Mouse (Mus musculus) T-helper 2 cell (primary cell): ENCODE data around the gene Prr5l.

Source experiments
- in situ Hi-C: fragments of 300-600 bp; cut with MboI, MseI; formaldehyde crosslinking; loops from one replicate; pipeline ENCODE4 v1.15.1; 2025; ENCODE audit warnings: high pct_unique_total_duplicates

Prr5l gene

DNA sequence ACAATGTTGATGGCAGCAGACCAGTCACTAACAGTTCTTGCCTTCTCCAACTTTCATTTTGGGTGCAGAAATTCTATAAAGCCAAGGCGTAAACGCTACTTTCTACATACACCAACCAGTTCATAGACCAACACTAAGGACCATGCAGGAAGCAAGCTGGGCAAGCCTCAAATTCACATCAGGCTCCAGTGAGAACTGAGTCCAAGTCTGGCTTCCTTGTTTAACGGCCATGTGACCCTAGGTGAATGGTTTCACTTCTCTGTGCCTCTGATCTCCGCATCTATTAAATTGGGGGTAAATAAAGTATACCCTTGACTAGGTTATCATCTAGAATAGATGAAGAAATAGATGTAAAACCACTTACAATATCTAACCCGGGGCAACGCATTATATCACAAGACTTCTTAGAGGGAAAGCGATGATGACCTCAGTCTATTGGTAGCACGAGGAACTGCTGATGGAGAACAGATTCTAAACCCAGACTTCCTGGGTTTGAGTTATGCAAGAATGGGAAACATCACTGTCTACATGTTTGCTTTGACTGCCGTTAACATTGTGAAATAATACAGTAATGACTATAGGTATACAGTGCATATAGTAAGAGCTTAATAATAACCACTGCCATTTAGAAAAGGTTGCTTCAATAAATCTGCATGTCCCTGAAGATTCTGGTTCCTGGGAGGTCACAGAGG, 1.2 kb downstream of the Prr5l start:
- in situ Hi-C loops, result no loop called here

DNA sequence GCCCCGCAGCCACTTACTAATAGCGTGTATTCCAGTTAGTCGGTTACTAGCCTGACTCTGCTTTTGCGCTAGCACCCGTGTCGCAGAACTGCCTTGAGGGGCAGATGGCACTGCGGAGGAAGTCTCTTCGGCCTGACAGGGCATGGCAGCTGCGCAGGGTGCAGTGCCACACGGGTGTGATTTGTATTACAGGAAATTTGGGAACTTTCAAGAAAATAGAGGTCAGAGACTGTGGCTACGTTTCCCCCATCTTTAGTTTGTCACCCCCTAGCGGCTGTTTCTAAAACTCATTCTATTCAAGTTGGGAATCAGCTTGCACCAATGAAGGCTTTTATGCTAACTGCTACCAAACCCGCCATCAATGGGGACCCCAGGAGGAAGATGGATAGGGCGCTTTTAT, 11.6 kb downstream of the Prr5l start:
- in situ Hi-C loops, result no loop called here

DNA sequence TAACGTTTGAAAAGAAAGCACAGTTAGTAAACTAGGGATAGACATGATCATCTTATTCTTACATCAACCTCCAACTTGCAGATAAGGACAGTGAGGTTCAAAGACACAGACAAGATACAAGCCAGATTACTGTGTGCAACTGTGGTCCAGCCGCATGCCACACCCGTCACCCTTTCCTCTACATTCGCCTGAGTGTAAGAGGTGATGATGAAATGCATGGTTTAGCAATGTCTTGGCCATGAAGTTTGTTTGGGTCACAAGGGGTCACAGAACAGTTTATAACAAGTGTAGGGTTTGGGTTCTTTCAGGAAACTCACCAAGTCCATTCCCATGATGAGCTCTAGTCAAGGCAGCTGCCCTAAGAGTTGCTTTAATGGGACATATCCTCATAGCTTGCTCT, 14.1 kb downstream of the Prr5l start:
- in situ Hi-C loops, result no loop called here

DNA sequence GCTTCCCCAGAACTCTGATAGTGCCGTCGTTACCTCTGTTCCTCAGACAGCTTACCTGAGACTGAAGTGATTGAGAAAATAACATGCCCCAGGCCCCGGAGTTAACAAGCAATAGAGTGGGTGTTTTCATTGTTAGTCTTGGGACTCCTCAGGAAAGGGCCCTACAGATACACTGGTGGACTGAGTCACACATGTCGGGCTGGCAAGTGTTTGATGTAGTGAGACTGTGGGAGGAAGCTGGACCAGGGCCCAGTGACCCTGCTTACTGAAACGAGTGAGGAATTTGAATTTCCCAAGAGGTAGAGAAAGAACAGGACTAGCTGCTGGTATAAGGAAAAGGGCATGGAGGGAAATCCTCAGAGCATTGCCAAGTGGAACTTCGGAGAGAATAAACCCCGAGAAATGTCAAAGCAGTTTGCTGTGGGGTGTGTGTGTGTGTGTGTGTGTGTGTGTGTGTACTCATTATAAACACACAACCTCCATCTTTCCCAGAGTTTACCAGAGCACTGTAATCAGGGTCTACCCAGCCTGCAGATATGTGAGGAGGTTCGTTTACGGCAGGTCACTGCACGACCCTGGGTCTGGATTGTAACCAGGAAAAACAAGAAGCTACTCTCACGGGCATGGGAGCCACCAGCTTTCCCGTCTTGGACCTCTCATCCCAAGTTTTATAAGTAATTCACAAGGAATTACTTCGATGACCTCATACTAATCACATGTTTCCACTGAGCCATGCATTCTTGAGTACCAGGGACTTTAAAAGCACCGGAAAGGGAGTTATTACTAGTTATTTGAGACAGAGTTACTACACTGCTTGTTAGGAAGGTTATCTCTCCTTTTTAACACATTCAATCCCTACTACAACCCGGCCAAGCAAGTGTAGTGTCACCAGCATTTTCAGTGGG, 20.4 kb downstream of the Prr5l start:
- in situ Hi-C loops, result no loop called here

DNA sequence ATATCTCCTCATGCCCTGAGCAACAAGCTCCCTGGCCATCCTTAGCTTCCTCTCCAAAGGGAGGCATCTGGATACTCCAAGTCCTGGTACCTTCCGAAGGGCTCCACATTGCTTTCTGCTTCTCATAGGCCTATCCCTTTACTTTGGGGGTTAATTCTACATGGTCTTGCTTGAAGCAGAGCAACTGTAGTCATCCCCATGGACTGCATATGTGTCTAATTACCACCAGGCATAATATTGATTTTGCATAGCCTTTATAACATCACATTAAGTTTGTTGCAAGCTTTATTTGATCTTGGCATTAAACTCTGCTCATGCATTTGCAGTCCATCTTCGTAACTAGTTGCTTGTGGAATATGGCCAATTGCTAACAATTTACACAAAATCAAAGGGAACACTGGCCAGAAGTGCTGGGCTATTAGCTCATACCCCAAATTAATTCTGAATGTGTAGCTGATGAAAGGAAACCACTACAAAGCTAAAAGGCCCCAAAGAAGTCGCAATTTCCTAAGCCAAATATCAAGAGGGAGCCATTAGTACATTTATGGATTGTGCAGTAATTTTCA, 21.8 kb downstream of the Prr5l start:
- in situ Hi-C loops, result no loop called here

DNA sequence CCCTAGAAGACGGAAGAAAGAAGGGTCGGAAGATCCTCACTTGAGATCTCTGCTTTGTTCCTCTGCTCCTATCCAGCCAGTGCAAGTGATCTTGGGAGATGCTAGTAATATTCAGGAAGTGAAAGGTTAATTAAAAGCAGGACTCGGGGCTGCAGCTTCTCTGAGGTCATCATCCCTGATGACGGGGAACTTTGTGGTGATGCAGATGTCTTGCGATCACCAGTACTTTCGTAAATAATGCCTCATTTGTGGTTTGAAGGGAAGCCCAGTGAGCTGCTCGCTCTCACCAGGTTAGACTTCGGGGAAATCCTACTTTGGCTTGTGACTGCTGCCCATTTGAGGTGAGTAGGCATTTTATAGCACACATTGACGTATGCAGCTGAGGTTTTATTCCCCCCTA, 26.7 kb downstream of the Prr5l start:
- in situ Hi-C loops, result no loop called here

DNA sequence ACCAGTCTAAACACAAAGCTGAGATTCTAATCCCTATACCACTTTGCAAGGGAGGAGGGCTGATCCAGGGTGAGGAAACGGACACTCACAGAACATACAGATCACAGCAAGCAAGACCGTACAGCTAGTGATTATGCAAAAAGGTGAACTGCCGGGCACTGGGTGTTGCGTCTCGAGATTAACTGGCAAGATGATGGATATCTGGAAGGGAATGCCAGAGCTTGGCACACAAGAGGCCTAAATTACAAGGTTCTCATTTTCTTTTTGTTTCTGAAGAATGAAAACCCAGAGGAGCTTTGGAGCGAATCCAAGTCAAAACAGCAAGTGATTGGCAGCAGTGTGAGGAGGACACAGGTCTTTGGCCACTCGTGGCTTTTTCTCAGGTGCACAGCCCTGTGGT, 28.0 kb downstream of the Prr5l start:
- in situ Hi-C loops, result no loop called here

DNA sequence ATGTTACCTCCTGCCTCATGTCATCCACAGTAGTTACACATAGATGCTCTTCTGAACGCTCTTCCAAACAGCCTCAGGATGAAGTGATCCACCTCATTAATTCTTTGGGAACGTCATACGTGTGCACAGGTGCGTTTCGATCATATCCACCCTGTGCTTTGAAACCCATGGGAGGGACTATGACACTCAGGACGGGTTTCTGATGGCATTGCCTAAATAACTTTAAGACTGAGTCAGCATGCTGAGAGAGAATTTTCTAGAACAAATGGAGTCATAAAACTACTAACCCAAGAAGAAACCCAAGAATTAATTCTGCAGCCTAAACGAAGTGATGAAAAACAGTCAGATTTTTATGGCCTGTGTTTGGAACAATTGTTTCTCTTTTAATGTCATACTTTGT, 40.1 kb downstream of the Prr5l start:
- in situ Hi-C loops, result no loop called here

DNA sequence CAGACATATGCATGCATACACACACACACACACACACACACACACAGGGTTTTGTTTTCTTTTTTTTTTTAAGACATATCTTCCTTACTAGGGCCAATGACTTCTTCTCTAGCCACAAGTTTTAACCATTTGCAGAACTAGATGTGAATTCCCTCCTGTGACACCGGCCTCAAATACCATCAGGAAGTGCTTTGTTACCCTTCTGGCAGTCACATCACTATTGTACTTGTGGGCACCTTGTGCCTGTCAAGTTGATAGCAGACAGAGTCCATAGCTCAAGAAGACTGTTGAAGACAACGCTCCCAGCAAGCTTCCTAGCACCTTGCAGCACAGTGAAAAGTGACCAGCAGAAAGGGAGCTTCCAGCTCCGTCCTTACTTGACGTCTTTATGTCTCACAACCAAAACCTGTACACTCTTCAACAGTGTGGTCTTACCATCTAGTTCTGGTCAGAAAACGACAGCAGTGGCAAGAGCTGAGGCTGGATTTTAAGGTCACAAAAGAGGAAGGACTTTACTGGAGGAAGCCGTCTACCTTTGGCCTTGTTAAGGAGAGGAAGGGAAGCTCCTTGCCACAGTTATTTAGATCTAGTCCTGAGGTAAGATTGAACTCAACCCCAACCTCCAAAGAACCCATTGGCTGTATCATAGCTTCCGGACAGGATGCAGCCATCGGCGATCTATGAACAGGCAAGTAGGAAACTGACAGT, 47.9 kb downstream of the Prr5l start:
- in situ Hi-C loops, result no loop called here

DNA sequence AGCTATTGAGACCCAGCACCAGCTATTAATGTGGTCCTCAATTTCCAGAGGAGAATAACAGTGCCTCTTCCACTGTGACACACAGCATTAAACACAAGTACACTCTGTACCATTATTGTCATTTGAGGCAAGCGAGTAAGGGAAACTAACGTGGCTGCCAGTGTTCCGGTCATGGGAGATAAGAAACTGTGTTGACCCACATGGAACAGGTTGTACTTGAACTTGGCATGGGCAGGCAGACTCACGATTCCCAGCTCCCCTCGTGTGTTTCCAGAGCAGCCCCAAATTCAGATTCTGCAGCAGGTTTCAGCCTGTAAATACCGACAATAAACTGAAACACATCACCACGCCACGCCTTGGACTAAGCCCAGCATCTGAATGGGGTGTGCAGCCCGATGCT, 50.5 kb downstream of the Prr5l start:
- in situ Hi-C loops, result no loop called here

DNA sequence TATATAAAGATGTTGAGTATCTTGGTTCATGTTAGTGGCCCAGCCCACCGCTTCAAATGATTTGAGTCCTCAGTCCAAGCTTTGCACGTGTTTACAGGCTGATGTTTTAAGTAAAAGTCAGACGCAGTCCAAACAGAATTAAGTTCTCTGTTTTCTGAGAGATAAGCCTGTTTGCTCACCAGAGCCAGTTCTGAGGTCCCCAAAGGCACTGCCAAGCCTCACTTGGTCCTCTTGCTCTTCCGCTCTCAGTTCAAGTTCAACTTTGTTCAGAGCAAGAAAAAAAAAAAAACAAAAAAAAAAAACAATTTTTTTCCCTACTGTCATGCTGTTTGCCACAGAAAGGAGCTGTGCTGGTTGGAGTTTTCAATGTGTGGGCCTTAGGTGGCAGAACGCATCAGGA, 51.0 kb downstream of the Prr5l start:
- in situ Hi-C loops, result no loop called here

DNA sequence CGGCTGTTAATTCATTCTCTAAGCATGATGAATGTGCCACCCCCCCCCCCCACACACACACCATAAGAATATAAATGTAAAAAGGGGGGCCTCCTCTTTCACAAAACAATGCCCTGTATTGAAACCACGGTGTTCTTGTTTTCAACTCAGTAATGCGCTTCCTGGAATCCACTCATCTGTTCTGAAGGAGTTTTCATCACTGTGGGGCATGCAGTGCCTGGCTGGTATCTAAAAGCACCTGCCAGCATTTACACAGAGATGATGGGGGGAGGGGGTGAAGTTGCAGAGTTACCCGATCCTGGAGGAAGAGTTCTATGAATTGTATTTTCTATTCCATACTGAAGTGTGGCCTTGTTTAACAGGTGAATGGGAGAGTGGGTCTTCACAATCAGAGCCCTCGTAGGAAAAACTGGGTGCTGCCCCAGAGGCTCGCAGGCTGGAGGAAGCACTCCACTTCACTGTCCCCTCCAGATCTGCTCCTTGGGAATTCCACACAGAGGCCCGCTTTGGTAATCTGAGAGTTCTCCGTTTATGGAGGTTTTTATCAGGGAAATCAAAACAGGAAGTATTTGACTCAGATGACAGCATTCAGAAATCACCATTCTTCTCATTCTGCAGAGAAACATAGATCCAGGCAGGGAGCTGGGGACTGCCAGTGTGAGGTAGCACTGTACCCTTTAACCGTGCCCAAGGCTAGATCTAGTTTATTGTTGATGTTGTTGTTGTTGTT, 52.5 kb downstream of the Prr5l start:
- in situ Hi-C loops, result no loop called here

DNA sequence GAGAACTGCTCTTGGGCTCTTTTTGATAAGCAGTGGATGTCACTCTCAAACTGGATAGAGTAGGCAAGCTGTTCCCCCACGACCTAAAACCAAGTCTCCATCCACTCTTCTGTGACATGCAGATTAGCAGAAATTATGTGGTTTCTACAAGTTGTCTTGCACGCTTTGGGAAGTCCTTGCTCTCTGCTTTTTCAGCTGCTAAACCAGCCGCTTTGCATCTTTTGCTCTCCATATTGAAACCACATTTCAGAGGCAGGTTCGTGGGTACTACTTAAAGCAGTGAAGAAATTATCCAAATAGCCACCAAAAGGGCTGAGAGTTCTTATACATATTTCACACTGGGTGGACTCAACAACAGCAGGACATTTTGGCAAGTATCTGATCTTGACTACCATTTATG, 53.8 kb downstream of the Prr5l start:
- in situ Hi-C loops, result no loop called here

DNA sequence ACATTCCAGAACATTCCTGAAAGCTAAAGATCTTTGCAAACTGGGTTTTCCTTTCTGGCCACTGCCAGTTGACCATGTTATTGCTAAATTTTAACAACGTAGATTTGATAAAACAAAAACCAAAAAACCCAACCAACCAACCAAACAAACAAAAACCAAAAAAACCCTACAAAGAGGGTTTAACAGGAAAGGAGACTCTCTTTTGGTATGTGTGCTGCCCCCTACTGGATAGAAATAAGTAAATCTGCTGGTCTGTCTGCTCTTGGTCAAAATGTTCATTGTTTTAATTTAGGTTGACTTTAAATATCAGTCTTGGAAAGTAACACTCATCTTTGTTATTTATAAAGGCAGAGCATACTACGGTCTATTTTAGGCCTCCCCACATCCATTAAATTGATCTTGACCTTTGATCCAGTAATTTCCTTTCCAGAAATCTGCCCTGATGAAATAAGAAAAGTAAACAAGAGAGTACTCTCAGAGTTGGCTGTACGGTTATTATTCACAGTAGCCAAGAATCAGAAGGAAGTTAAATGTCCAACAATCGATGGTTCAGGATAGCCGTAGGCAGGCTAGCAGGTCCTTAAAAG, 54.7 kb downstream of the Prr5l start:
- in situ Hi-C loops, result no loop called here

DNA sequence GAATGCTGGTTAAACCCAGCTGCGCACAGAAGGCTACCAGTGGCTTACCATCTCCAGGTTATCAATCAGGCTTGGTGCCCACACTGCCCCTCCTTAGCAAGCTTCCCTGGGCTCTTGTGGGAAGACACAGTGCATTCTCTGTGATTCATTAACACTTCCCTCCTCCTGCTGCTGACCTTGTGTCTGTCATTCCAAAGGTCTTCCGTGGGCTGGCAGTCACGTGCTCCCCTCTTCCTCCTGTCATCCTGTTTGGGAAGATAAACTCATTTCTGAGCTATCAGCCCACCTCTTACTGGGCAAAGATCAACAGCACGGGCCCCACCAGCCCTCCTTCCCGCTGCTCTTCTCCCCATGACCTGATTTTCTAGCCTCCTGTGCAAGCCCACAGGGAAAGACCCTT, 55.2 kb downstream of the Prr5l start:
- in situ Hi-C loops, result no loop called here

DNA sequence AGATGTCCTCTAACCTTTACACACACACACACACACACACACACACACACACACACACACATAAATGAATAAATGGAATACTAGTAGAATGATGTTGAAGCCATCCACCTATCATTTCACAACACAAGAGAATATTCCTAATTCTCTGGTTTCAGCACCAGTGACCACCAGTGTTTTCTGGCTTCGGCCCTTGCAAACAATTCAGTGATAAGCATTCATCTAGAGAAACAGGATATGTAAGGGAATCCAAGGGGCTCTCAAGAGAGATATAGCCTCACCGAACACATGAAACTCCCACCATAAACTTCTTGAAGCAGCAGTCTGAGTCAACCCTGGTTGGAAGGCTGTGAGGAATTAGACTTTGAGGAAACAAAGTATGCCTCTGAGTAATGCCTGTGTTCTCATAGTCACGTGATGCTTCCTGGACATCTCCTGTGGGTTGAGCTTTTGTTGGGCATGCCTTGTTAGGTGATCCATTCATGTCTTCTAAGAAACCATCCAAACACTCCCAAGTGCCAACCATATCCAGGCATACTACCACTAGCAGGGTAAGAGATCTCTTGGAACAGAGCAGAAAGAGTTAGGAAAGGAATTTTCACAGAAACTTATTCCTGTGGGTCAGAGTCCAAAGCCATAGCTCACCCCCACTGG, 55.8 kb downstream of the Prr5l start:
- in situ Hi-C loops, result no loop called here

DNA sequence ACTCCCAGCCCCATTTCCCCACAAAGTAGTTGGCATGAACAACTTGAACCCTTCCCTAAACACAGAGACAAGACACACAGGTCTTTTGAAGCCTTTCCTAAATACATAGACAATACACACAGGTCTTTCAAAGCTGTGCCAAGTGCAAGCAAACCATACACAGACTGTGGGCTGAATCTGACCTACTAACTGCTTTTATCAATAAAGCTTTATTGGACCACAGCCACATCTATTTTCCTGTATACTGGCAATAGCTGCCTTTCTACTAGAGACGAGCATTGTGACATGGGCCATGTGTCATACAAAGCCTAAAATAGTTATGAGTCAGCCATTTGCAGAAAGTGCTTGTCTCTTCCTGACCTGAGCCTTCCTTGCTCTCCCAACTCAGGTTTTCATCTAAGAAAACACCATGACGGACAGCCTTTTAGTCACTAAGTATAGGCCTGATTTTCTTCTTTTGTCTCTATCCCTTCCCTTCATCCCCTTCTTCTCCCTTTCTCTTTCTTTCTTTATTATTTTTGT, 56.6 kb downstream of the Prr5l start:
- in situ Hi-C loops, result no loop called here

DNA sequence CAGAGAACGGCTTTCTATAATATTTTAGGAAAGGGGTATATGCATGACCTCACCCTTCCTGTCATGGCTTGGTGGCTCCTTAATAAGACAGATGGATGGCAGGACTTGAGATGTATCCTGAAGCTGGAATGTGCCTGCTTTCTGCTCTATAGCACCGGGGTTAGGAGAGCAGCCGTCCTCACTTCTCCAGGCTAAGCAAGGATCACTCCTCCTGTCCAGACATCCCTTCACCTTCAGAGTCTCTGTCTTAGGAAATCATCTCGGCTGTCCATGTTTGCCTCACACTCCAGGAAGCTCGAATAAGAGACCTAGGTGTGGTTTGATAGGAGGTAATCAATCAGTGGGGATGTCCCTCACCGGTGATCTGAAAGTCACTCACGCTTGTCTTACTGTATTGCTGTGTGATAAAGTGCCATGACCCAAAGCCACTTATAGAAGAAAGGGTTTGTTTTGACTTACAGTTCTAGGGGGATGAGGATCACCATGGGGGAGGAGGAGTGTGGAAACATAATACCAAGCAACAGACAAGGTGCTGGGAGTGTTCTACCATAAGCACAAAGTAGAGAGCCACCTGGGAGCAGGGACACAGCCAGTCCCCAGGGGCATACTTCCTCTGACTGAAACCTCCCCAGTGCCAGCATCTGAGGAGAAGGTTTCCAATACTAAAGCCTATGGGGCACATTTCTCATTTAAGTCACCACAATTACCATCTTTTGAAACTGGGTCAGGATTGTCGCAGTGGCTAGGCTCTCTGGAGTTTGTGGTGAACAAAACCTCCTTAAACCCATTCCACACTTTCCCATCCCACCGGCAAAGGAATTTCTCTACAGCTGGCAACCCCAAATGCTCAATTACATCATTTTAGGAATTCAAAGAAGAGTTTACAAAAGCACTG, 57.4 kb downstream of the Prr5l start:
- in situ Hi-C loops, result no loop called here

DNA sequence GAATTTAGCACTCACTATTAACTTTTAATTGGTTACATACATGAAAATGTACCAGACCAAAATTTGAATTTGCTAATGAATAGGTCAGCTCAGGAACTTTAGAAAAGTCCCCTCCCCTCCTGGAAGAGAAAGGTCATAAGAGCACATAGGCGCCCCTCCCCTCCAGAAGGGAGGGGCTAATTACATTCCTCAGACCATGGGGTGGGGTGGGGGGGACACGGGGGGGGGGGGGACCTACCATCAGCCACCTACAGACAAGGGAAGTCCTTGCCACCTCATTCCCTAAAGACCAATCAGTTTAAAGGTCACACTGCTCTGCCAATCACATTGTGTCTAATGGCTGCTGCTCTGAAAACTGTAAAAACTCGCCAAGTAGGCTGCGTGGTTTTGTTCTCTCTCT, 59.0 kb downstream of the Prr5l start:
- in situ Hi-C loops, result loop anchor here (25.0 kb wide), 1 partner anchor 612 kb away; no protein-coding TSS in a partner anchor
